Mouse (Mus musculus) ES-Bruce4 (cell line): Measurements from ENCODE around the gene Nat8.
"Not testable (repeated sequence)": the region's sequence is repeated elsewhere in the genome, so short reads cannot be mapped to it uniquely, and the experiment has no call there.

Source experiments
- CTCF ChIP-seq: IDR thresholded peaks from one replicate; pipeline ENCODE4 v1.8.1; 2011; ENCODE audit warnings: low read depth, low read length
- POLR2A ChIP-seq: IDR thresholded peaks from one replicate; pipeline ENCODE4 v1.8.1; 2011; ENCODE audit warnings: low read length; ENCODE audit not compliant: insufficient read depth

GRCm38 (mm10) chr6:85810514-85810913 lies 21.4 kb downstream of the Nat8 start:
- TF ChIP-seq POLR2A, CTCF: not testable (repeated sequence)
